Mouse (Mus musculus) gastrocnemius, postnatal 10 days (tissue): ENCODE data around the gene Fndc8. TPM values are rescaled to one million over a fixed set of nuclear protein-coding genes. Genes with fewer than 3 reads are reported as not detected.

Source experiments
- DNase-seq: peaks from one replicate; pipeline ENCODE4 v3.0.0; 2021; ENCODE audit warnings: mixed read lengths
- total RNA-seq, 2 experiments: library from RNA; stranded (reverse); gene quantifications; 2 replicates each; pipeline ENCODE4 v1.2.3; 2021

Fndc8 gene
- total RNA-seq, 2 experiments from 2014 or later: not detected

DNA sequence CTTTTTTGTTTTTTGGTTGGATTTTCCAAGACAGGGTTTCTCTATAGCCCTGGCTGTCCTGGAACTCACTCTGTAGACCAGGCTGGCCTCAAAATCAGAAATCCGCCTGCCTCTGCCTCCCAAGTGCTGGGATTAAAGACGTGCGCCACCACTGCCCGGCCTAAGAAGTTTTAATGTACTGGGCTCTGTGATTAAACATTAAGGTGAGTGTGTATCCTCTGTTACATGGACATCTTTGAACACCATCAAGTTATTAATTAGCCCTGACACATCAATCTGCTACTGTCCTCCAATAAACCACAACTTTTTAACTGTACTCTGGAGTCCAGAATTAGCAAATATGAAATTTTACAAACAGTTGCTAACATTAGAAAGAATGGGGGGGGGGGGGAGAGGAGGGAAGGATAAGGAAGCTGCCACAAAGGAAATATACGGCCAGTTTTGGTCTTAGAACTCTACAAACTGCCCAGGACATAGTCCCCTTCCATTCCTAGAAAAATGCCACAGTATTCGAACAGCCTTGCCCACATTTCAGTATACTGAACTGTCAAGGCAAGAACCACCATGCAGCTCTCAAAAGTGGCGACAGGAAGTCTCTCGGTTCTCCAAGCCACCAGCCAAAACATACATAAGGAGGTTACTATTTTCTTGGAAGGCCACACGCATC is 22.3 kb upstream of the Fndc8 start:
- DNase-seq: no peak

DNA sequence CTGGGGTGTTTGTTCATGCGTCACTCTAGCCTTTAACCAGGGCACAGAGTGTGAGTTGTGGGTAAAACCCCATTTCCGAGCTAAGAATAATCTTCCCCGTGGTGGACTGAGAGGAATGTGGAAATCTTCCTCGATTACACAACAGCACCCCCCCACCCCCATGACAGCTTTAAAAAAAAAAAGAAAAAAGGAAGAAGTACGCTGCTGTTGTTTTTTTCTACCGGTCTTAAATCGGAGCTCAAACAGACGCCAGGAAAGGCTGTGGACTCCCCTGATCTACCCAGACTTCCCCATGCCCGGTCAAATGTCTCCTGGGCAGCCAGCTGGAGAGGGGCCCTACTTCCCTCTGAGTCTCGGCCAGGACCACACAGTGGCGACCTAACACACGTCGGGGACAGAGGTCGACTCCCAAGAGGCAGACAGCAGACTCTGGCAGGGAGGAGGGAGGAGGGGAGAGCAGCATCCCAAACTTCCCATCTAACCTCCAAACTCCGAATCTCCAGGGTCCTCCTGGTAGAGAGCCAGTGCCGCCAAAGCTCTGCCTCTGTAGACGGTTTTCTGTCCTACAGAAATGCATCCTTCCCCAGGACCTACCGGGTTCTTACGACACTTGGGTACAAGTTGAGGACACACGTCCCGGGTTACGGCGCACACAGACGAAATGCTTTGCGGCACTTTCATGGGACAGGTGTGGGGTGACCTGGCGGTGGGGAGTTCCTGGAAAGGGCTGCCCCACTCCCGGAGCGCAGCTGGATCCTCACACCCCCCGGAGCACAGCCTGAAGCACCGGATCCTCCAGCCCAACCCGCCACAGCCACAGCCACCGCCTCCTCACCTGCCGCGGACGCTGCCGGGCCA is 21.5 kb upstream of the Fndc8 start:
- DNase-seq: peak; percentile 60

GRCm38 (mm10) chr11:82871031-82871446 is 20.9 kb upstream of the Fndc8 start, which contains the start of gene Rffl:
Rffl (minus strand) TSS chr11:82871210.
- peak; percentile 99 for DNase-seq

- no peak for DNase-seq
These were observed 17.0 kb upstream of the Fndc8 start for GRCm38 (mm10) chr11:82874924-82875323.

DNA sequence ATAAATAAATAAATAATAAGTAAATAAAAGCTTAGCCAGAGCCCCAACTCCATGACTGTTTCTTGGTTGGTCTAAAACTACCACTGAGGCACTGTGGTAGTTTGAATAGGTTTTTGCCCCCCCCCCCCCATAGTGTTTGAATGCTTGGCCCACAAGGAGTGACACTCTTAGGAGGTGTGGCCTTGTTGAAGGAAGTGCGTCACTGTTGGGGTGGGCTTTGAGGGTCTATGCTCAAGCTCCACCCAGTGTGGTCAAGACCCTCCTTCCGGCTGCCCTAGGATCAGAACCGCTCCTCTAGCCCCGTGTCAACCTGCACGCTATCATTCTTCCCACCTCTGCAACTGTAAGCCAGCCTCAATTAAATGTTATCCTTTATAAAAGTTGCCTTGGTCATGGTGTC is 16.3 kb upstream of the Fndc8 start:
- no peak for DNase-seq

GRCm38 (mm10) chr11:82877726-82878344 is 14.1 kb upstream of the Fndc8 start:
- DNase-seq: no peak

DNA sequence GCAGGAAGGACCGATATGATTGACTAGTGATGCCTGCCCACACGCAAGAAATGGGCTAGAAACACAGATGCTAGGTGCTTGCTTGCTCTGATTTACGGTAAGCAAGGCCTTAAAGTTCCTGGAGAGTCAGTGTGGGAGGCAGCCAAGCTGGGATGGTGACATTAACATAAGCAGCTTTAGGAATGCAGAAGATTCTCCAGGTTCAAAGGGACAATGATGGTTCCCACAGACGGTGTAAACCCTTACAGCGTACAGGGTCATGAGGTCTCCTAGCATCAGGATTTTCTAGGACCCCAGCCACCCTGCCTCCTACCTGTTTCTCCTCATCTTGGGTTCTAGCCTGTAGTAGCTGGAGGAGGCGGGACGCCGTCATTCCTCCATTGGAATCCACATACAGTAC is 8.7 kb upstream of the Fndc8 start:
- DNase-seq: no peak

GRCm38 (mm10) chr11:82886559-82886958 is 5.4 kb upstream of the Fndc8 start:
- no peak for DNase-seq

- DNase-seq: no peak
These were observed 3.4 kb upstream of the Fndc8 start for GRCm38 (mm10) chr11:82888491-82888946.

DNA sequence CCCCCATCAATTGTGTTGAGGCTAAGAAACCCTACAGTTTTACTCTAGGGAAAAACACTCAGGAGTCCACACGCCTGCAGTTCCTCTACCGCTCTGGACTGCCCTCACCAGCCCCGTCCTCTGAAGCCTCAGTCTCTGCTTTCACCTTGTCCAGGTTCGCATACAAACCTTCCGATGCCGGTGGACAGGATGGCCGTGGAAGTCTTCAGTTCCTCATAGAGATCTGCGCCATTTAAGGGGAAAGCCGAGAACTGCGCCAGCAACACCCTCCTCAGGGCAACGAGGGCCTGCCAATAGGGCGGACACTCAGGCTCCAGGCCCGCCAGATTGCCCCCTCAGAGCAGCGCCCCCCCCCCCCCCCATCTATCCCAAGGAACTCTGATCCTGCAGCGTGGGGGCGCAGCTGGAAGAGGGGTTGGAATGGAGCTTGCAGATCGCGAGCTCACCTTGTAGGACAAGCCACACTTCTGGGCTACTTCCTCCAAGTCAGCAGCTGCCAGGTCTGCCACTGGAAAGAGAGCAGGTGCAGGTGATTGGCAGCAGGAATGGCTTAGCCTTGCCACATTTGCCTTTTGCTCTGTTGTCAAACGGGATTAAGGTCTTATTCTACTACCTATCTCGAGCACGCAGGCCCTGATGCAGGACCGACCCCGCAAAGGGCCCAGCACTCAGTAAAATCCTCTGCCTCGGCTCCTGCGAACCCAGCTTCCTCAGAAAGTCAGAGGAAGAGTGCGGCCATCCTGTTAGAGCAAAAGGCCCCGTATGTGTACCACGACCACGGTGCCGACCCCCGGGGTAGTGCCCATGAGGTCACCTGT is 2.2 kb upstream of the Fndc8 start:
- DNase-seq: no peak

GRCm38 (mm10) chr11:82890342-82890762 is 1.6 kb upstream of the Fndc8 start, which contains the start of gene Rad51d:
Rad51d (minus strand) TSS chr11:82890614.
- DNase-seq: peak; percentile 95

- no peak for DNase-seq
These were observed 5.6 kb downstream of the Fndc8 start for GRCm38 (mm10) chr11:82897478-82897877.

- no peak for DNase-seq
These were observed 7.8 kb downstream of the Fndc8 start for GRCm38 (mm10) chr11:82899720-82900119.

GRCm38 (mm10) chr11:82901606-82902310 is 9.8 kb downstream of the Fndc8 start:
- DNase-seq: no peak

- DNase-seq: no peak
These were observed 13.0 kb downstream of the Fndc8 start for GRCm38 (mm10) chr11:82904952-82905351.

- DNase-seq: no peak
These were observed 13.9 kb downstream of the Fndc8 start for GRCm38 (mm10) chr11:82905816-82906215.

DNA sequence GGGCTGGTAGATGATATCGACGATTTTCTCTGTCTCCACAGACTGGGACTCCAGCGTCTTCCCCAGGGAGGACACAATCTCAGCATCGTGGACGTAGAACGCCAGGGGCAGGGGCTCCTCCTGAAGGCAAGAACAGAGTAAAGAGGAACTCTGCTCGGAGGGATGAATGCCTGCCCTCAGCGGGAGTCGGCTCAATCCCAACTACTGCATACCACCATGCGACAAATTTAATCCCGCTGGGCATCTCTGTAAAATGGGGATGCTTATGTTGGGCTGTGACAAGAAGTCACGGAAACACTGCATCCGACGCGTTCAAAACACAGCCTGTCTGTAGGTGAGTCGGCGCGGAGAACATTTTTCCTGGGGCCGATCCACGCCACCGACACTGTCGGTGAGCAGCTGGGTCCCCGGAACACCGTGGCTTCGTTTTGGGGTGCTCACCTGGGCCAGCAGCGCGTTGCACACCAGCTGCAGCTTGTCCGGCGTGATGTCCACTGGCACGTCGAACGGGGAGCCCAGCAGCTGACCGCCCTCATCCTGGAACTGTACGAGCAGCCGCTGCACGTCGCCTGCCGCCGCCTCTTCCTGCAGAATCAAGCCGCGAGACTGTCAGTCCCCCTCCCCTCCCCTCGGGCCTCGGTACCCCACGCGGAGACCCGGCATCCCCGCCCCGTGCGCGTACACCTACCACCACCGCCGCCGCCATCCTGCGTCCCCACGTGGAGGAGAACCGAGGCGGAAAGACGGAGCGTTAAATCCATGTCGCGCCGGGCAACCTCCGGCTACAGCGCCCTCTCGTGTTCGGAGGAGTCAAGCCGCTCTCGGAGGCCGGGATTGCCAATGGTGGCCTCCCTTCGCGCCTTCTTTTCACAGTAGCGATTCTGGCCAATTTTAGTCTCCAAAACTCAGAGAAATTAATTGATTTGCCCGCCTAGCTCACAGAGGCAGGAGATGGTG is 16.0 kb downstream of the Fndc8 start, which contains the start of gene Nle1:
Nle1 (minus strand) TSS at position 761 of the 957 bp plus-strand sequence.
- peak; percentile 96 for DNase-seq

GRCm38 (mm10) chr11:82908608-82908989 is 16.7 kb downstream of the Fndc8 start:
- DNase-seq: no peak

DNA sequence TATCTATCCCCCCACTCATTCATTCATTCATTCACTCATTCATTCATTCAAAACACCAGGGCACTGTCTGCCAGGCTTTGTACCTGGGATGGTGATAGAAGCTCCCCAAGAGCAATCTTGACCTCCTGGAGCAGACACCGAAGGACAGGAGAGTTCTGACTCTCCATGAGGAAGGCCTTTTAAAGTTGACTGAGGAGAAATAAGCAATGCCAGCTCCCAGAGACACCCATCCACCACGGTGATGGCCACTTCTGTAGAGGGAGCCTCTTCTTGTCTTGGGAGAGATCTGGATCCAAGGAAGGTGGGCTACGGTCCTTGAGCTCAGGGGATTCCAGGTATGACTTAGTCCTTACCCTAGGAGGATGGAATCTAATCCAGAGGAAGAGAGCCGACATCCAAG is 18.3 kb downstream of the Fndc8 start, which contains the start of gene Unc45b:
Unc45b (plus strand) TSS at position 301 of the 400 bp plus-strand sequence.
- DNase-seq: no peak
